Mouse (Mus musculus) kidney, postnatal 25 days (tissue): ENCODE data around the gene Dctpp1.

ENCODE experiments used
- DNase-seq, 2 experiments: peaks; one replicate each; pipeline ENCODE4 v3.0.0; 2021; ENCODE audit warnings: mixed read lengths in 2 of 2

Gene Dctpp1

DNA sequence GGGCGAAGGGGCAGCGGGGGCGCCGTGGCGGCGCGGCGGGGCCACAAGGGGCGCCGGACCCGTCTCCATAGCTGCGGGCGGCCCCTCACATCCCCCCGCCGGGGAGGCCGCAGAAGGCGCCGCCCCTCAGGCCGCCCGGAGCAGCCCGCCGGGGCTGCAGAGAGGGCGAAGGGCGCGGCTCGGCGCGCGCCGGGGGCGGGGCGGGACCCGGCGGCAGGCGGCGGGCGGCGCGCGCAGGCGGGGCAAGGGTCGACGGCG lies 52.3 kb downstream of the Dctpp1 start, which contains the start of gene Tbc1d10b:
Tbc1d10b (minus strand) TSS at position 174 of the 258 bp plus-strand sequence.
- DNase-seq = no peak

DNA sequence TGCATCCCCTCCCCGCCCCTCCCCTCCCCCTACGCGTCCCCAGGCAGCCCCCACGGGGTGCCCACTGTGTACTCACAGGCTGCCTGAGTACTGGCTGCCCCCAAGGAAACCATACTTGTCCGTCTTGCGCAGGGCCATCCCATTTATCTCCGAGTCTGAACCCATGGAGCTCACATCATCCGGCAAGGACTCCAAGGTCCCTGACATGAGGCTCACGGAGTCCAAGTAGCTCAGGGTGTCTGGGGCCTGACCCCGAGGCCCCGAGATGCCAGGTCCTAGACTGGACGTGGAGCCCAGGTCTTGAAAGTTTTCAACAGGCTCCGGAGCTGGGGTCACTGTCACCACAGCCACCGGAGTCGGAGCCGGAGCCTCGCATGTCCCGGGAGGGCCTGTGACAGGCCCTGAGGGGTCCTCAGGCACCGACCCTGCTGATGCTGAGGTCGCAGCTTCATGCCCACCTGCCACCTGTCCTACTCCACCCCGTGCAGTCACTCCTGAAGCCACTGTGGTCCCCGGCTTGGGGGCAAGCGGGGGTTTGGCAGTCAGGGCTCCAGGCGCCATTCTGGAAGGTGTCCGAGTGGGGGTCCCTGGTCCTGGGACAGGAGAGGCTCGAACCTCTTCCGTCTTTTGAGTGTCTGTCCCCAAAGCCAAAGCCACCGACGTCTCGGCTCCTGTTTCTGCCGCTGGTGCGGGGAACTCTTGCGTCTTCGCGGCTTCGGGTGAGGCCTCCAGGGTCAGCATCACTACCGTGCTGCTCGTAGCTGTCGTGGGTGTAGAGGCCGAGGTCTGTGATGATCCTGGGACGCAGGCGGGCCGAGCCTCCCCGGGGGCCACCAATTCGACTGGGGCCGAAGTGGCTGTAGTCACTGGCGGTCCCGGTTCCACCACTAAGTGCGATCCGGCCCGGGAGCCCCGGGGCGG lies 52.9 kb downstream of the Dctpp1 start:
- DNase-seq = peak in 1 of 2 experiments; percentile 70
